Mouse (Mus musculus) spleen, adult 2 months (tissue): ENCODE results near the gene 1700022I11Rik. TPM values are rescaled to one million over a fixed set of nuclear protein-coding genes. Genes with fewer than 3 reads are reported as not detected.

ENCODE experiments used
- DNase-seq, 2 experiments: peaks; one replicate each; pipeline versions ENCODE4 v3.0.0 to v3.0.0-alpha.2; 2012 to 2021; ENCODE audit warnings: low spot score in 2 of 2, low read depth in 1 of 2
- H3K27ac ChIP-seq: fragments of 200-500 bp; 2 replicates; pipeline ENCODE4 v1.5.1; 2012; ENCODE audit warnings: low read length, inconsistent platforms; ENCODE audit not compliant: insufficient read depth
- H3K27me3 ChIP-seq: fragments of 200-500 bp; 2 replicates; pipeline ENCODE4 v1.6.1; 2012; ENCODE audit warnings: mild to moderate bottlenecking, moderate library complexity, low read length, inconsistent platforms; ENCODE audit not compliant: control insufficient read depth, insufficient read depth
- H3K36me3 ChIP-seq: fragments of 200-500 bp; 2 replicates; pipeline ENCODE4 v1.6.1; 2012; ENCODE audit warnings: mild to moderate bottlenecking, low read length, inconsistent platforms; ENCODE audit not compliant: control insufficient read depth, insufficient read depth
- H3K4me1 ChIP-seq: fragments of 200-500 bp; 2 replicates; pipeline ENCODE4 v1.6.1; 2011; ENCODE audit warnings: inconsistent platforms; ENCODE audit not compliant: control insufficient read depth, insufficient read depth, insufficient read length
- H3K4me3 ChIP-seq: fragments of 200-500 bp; 2 replicates; pipeline ENCODE4 v1.5.1; 2011; ENCODE audit warnings: mild to moderate bottlenecking, inconsistent platforms; ENCODE audit not compliant: insufficient read depth, insufficient read length; ENCODE audit errors: extremely low read depth
- CTCF ChIP-seq: fragments of 200-500 bp; IDR thresholded peaks from 2 replicates; pipeline ENCODE4 v1.5.1; 2011; ENCODE audit warnings: mild to moderate bottlenecking, inconsistent platforms; ENCODE audit not compliant: insufficient read depth, insufficient read length, insufficient replicate concordance; ENCODE audit errors: extremely low read depth
- POLR2A ChIP-seq: fragments of 200-500 bp; IDR thresholded peaks from 2 replicates; pipeline ENCODE4 v1.6.1; 2011; ENCODE audit warnings: low read depth, low read length, inconsistent platforms
- WGBS: fragments of 180-500 bp; shearing (Covaris S2); methylation state at CpG from one replicate; pipeline ENCODE4 v1.1.7; 2018; 5-methylcytosine and 5-hydroxymethylcytosine counted together
- polyA plus RNA-seq: library from polyadenylated mRNA; depleted of rRNA; stranded (reverse); fragments of >200 nt; gene quantifications from 2 replicates; pipeline ENCODE4 v1.2.3, GENCODE M21; 2012

Gene 1700022I11Rik
- polyA plus RNA-seq, 1 experiment, result not detected

- H3K27ac ChIP-seq, result no peak overlapping the region
- TF ChIP-seq CTCF (no peak), POLR2A (no peak)
- H3K36me3 ChIP-seq, result peaks cover 38% of the 10 kb centered on the region
- H3K27me3 ChIP-seq, result no peaks in the 10 kb centered on the region
- no peaks in the 10 kb centered on the region for H3K4me1 ChIP-seq
- WGBS, result 91% methylated on average over 4 of the region's 4 CpGs
- DNase-seq, result no peak
- H3K4me3 ChIP-seq, result no peak overlapping the region
Observed at GRCm38 (mm10) chr4:43018156-43018555, 48.8 kb downstream of the 1700022I11Rik start.

GRCm38 (mm10) chr4:43019176-43019575 lies 49.8 kb downstream of the 1700022I11Rik start:
- H3K27me3 ChIP-seq, result no peaks in the 10 kb centered on the region
- no peak for DNase-seq
- TF ChIP-seq CTCF, result no peak
- H3K27ac ChIP-seq, result no peak overlapping the region
- WGBS, result 96% methylated on average over 10 of the region's 10 CpGs
- no peaks in the 10 kb centered on the region for H3K4me1 ChIP-seq
- H3K36me3 ChIP-seq, result peaks cover 42% of the 10 kb centered on the region
- no peak overlapping the region for H3K4me3 ChIP-seq

- Histone ChIP-seq H3K27ac (no peak overlapping the region), H3K4me3 (no peak overlapping the region), H3K27me3 (no peaks in the 10 kb centered on the region), H3K4me1 (peaks cover 2% of the 10 kb centered on the region; the same call in 1 of the 2 replicates), H3K36me3 (peaks cover 42% of the 10 kb centered on the region)
- TF ChIP-seq POLR2A, result no peak
- TF ChIP-seq CTCF, result no peak
- DNase-seq, result no peak
- 83% methylated on average over 23 of the region's 23 CpGs for WGBS
Observed at GRCm38 (mm10) chr4:43019641-43020465, 50.4 kb downstream of the 1700022I11Rik start.

- 94% methylated on average over 16 of the region's 16 CpGs for WGBS
- peaks cover 42% of the 10 kb centered on the region for H3K36me3 ChIP-seq
Observed at GRCm38 (mm10) chr4:43020876-43021275, 51.5 kb downstream of the 1700022I11Rik start.

GRCm38 (mm10) chr4:43021341-43021740 lies 51.9 kb downstream of the 1700022I11Rik start:
- DNase-seq, result no peak
- no peaks in the 10 kb centered on the region for H3K27me3 ChIP-seq
- no peak for TF ChIP-seq CTCF
- no peak for TF ChIP-seq POLR2A
- H3K36me3 ChIP-seq, result peaks cover 42% of the 10 kb centered on the region
- WGBS, result 91% methylated on average over 17 of the region's 17 CpGs
- no peak overlapping the region for H3K4me3 ChIP-seq
- H3K4me1 ChIP-seq, result peaks cover 5% of the 10 kb centered on the region; the same call in 1 of the 2 replicates
- no peak overlapping the region for H3K27ac ChIP-seq

More at GRCm38 (mm10) chr4:43020876-43021275, 51.5 kb downstream of the 1700022I11Rik start:
- Histone ChIP-seq H3K4me3 (no peak overlapping the region), H3K27me3 (no peaks in the 10 kb centered on the region), H3K4me1 (peaks cover 5% of the 10 kb centered on the region; the same call in 1 of the 2 replicates), H3K27ac (no peak overlapping the region)
- no peak for DNase-seq
- no peak for TF ChIP-seq POLR2A
- no peak for TF ChIP-seq CTCF

- no peak for DNase-seq
- Histone ChIP-seq H3K36me3 (peaks cover 42% of the 10 kb centered on the region), H3K27ac (0 out of 2 replicates have a peak overlapping the region, but pooled peaks have one; percentile 95), H3K27me3 (no peaks in the 10 kb centered on the region), H3K4me1 (peaks cover 5% of the 10 kb centered on the region; the same call in 1 of the 2 replicates), H3K4me3 (no peak overlapping the region; the same call in 1 of the 2 replicates)
- TF ChIP-seq POLR2A (no peak), CTCF (no peak)
- 85% methylated on average over 14 of the region's 14 CpGs for WGBS
Observed at GRCm38 (mm10) chr4:43024673-43025072, 55.3 kb downstream of the 1700022I11Rik start.
